Mouse (Mus musculus) MEL-GATA-1-ER (cell line): ENCODE results near the gene Ntrk1.

ENCODE experiments used
- DNase-seq: peaks from one replicate; pipeline ENCODE4 v3.0.0-alpha.2; 2012; ENCODE audit warnings: low read depth; ENCODE audit errors: extremely low read depth

Ntrk1 gene

DNA sequence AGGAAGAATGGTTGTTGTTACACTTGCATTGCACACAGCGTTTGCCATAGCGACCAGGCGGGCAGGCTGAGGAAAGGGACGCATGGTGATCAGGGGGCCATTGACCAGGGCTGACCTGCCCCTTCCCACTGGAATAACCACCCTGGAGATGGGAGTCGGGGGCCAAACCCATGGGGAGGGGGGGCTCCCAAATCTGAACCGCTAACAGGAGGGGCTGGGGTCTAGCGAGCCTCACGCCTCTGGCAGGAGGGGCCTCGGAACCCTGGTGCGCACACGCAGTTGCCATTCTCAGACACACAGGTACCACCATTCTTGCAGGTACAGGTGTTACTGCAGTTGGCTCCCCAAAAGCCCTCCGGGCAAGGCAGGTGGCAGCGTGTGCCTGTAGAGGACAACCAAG, 41.1 kb downstream of the Ntrk1 start:
- DNase-seq, result no peak

DNA sequence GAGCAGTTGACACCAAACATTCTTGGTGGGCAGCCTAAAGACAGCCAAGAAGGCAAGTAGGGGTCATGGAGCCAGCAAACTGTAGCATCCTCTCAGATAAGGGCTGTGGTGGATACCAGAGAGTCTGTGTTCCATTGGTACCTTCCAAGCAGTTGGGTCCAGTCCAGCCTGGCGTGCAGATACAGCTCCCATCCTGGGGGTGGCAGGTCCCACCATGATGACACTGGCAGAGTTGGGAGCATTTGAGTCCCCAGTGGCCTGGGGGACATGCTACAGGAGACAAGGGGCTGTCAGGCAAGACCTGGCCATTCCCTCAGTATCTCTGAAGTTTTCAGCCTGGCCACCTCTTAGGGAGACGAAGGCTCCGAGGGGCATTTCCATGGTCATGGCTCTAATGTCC, 42.4 kb downstream of the Ntrk1 start:
- no peak for DNase-seq

DNA sequence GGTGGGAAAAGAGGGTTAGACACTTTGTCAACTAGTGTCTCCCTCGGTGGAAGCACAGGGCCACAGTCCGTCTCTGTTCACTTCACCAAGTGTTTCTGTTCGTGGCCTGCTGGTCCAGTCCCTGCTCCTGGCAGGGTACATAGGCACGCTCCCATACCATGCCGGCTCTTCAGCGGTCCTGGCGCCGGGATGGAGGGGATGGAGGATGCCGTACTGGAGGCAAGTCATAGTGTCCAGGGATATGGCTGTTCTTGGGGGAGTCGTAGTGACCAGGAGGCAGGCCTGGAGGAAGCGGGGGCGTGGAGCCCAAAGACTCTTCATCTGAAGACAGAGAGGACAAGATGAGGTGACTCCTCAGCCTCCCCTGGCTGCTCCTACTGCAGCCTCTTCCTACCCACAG, 45.0 kb downstream of the Ntrk1 start:
- DNase-seq, result no peak

DNA sequence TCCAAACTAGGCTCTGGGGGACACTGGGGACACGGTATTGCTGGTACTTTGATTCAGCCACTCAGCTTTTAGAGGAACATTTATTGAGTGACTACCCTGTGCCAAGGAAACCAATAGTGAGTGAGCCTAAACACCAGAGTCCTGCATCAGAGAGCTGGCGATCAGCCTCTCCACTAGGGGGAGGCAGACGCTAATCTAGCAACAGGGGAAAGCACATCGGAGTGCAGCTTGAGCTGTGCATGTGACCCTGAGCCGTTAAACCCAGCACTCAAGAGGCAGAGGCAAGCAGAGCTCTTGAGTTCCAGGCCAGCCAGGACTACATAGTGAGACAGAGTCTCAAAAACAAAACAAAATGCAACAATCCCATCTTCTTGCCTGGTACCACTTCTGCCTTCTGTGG, 45.9 kb downstream of the Ntrk1 start:
- peak; percentile 36 for DNase-seq

DNA sequence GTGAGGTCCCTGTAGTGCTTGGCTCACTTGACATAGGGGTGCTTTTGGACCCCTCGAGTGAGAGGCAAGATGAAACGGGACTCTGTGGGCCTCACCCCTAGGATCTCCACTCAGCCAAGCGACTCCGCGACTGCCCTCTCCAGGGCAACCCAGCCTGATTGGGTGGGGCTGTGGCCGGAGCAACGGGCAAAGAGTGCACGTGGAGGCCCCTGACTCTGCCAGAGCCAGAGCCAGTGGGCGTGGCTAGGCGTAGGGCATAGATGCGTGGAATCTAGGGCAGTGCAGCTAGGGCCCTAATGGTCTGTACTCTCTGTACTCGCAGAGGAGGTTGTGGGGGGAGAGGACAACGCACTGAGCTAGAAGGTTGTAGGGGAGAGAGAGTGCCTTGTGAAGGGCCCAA, 46.5 kb downstream of the Ntrk1 start, which contains the start of gene Lrrc71:
Gene Lrrc71, minus strand, starts transcription at position 195 of the 400 bp plus-strand sequence.
- DNase-seq, result no peak

DNA sequence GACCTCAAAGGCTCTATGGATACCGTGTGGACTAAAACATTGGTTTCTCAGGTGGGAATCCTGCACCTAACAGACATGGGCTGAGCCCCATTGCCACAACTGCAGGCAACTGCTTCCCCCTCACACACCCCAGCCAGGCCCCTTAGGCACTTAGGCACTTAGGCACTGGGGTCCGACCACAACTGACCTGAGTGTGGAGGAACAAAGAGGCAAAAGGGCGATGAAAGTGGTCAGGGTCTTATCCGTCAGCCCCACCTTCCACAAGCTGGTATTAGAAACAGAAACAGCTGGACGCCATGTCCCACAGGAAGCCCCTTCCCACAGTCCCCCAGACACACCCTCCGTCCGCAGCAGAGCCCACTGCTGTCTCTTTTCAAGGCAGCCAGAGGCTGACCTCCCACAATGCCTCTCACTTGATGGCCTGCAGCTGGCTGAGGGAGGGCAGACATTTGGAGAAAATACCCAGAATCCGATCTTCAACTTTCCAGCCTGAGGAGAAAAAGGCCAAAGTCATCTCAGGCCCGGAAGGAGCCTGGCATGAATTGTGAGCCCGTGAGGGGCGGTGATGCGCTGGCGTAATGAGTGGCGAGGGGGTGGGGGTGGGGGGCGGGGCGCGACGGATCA, 49.8 kb downstream of the Ntrk1 start:
- no peak for DNase-seq

DNA sequence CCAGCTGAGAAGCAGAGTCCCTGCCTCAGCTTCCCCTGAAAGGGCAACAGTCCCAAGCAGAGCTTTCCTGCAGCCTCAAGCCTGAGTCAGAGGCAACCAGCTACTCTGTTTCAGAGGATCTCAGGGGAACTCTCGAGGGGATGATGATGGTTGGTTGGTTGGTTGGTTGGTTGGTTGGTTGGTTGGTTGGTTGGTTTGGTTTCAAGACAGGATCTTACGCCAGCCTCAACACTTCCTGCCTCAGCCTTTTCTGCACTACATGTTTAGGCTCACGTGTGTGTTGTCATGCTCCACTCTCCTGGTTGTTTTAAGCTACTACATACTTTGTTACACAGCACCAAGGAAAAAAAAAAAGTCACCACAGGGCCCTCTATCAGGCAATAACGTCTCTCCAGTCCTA, 51.0 kb downstream of the Ntrk1 start:
- no peak for DNase-seq

DNA sequence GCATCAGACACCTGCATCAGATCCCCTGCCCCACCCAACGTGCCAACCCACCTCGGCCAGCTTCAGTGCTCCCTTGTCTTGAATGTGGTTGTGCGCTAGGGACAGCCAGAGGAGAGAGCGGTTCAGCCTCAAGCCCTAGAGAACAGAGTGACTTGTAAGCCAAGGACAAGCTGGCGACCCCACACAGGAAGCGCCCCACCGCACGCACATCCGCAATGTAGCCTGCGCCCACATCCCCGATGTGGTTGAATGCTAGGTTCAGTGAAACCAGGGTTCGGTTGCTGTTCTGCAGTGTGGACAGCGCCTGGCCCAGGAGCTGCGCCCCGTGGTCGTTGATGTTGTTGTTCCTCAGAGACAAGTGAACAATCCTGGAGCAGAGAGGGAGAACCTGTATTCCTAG, 52.2 kb downstream of the Ntrk1 start:
- no peak for DNase-seq

DNA sequence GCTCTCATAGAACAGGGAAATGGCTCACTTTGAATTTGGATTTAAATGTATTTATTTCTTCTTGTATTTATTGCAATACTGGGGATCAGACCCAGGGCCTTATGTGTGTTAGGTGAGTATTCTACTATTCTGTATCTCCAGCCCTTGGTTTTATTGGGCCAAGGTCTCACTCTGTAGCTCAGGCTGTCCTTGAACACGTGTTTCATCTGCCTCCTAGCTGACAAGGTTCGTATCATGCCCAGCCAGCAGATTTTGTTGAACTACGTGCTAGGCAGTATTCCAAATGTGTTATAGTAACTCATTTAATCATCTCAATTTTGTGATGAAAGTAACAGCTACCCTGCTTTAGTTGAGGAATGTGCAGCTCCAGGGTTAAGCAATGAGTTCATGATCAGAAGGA, 52.9 kb downstream of the Ntrk1 start:
- no peak for DNase-seq

DNA sequence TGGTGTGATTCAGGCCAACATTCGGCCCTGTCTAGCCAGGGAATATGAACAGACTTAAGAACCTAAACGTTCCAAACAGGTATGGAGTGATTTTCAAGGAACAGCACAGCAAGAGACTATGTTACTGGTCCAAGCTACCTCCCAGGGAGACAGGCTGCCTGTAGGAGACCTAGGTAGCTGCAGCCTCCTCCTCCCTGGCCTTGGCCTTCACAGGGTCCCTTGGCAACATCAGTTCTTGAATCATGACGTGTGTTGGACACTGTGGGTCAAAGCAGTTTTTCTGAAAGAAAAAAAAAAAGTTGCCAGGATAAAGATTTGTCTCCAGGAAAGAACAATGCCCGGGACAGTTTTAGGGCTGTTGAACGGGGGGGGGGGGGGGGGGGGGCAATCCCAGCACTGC, 56.1 kb downstream of the Ntrk1 start:
- DNase-seq, result no peak

DNA sequence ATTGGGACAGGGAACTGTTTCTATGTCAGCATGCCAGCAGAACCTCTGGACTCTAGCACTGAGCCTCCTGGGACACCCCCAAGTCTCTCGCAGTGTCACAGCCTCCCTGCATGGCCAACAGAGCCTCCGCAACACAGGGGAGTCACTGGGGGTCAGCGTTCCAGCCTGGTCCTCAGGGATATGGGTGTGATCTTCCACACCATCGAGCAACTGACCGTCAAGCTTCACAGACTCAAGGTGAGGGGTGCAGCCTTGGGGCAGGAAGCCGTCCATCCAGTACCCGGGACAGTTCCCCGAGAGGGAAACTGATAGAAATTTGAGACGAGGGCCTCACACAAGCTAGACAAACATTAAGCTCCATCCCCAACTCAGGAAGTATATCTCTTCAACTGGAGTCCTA, 59.6 kb downstream of the Ntrk1 start:
- no peak for DNase-seq

DNA sequence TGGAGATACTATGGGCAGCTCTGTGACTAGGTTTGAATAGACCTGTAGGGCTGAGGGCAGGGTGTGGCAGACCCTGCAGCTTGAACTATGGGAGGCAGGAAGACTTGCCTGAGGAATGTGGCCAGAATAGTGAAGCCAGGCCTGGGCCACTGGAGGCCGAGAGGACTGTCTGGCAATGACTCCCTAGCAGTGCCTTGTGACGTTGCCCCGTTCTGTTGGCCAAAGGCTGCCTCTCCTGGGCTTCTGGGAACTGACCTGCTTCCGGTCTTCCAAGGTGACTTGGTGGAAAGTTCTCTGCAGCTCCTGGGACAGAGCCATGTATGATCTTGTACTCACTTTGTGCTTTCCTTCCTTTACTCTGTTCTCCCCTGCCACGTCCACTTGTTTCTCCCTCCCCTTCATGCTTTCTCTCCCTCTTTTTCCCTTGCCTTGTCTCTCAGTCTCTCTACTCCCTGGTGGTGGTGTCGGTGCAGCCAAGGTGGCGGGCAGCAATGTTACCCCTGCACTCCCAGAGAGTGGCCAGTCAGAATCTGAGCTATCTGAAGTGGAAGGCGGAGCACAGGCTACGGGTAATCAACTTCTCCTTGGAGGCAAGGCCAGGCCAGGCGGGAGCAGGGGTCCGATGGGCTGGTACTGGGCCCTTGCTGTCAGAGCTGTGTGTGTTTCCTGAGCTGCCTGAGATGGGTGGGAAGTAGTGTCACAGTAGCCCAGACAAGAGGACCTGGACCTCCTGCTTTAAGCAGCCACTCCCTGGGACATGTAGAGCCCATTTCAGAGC, 60.8 kb downstream of the Ntrk1 start:
- DNase-seq, result no peak

DNA sequence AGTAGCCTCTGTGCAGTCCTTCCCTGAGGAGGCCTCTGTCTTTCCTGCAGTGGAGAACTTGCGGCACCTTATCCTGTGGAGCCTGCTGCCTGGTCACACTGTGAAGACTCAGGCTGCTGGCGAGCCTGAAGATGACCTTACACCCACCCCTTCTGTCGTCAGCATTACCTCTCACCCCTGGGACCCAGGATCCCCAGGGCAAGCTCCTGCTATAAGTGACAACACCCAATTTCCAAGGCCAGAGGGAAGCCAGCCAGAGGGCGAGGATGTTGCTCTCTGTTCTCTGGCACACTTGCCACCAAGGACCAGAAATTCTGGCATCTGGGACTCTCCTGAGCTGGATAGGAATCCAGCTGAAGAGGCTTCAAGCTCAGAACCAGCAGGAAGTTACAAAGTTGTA, 61.9 kb downstream of the Ntrk1 start:
- DNase-seq, result no peak

DNA sequence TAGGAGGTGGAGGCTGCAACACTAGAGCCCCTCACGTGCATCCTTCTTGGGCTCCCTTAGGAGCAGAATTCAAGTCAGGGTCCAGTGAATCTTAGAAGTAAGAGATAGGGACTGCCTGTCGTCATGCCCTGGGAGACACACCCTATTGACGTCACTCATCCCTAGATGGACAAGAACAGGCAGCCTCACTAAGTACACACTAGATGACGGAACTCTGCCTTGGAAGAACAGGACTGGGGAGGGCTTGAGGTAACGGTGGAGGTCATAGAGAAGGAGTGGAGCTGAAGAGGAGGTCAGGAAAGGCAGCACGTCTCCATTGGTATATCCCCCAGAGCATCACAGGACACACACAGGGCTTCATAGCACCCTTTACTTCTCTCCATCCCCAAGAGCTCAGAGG, 66.3 kb downstream of the Ntrk1 start:
- no peak for DNase-seq
